Mouse (Mus musculus): Measurements from ENCODE around the gene Mfap3. TPM values are rescaled to one million over a fixed set of nuclear protein-coding genes. Genes with fewer than 3 reads are reported as not detected.

Gene Mfap3
- polyA plus RNA-seq, 1 experiment: 15.8 TPM

DNA sequence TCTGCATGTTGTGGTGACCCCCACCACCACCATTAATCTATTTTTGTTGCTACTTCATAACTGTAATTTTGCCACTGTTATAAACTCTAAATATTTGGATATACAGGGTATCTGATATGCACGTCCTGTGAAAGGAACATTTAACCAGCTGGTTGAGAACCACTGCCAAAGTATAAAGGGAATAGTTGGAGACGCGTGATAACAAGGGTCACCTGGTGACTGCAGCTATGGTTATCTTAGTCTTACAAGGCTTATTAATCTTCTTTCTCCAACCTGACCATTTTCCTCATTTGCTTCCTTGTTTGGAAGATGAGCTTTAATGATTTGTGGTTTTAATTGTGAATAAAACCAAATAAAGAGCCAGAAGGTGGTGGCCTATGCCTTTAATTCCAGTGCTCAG is 5.0 kb downstream of the Mfap3 start:
- Histone ChIP-seq H3K4me1 (ENCODE audit: control insufficient read depth, insufficient read depth, low read length) (peaks cover 2% of the 10 kb centered on the region; the same call in 1 of the 2 replicates), H3K4me3 (ENCODE audit: insufficient read depth, low read length) (no peak overlapping the region), H3K27ac (ENCODE audit: insufficient read depth, low read length) (no peak overlapping the region)
- TF ChIP-seq CTCF (IDR thresholded peaks at IDR 0.05; ENCODE audit: extremely low read depth, insufficient read depth, low read length): no peak
- TF ChIP-seq POLR2A (IDR thresholded peaks at IDR 0.05; ENCODE audit: extremely low read depth, insufficient read depth, low read length): no peak

DNA sequence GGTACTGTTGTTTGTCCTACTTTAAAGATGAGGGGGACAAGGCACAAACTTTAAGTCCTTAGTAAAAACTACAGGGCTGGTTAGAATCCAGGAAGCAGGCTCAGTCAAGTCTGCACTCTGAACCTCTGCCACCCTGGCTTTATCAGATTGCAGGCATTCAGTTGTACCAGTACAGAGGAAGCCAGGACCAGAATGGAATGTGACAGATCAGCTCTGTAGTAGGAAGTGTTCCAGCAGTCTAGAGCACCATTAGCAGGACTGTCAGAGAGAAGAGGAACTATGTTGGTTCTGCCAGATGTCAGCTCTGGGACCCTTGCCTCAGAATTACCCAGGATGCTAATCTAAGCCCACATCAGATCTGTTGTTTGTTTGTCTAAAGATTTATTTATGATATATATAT is 6.1 kb downstream of the Mfap3 start:
- no peak overlapping the region for H3K4me3 ChIP-seq (ENCODE audit: insufficient read depth, low read length)
- H3K27ac ChIP-seq (ENCODE audit: insufficient read depth, low read length): no peak overlapping the region
- no peak for TF ChIP-seq CTCF (IDR thresholded peaks at IDR 0.05; ENCODE audit: extremely low read depth, insufficient read depth, low read length)
- no peak for TF ChIP-seq POLR2A (IDR thresholded peaks at IDR 0.05; ENCODE audit: extremely low read depth, insufficient read depth, low read length)
- peaks cover 2% of the 10 kb centered on the region; the same call in 1 of the 2 replicates for H3K4me1 ChIP-seq (ENCODE audit: control insufficient read depth, insufficient read depth, low read length)

GRCm38 (mm10) chr11:57525900-57526299 is 7.4 kb downstream of the Mfap3 start:
- TF ChIP-seq CTCF (IDR thresholded peaks at IDR 0.05; ENCODE audit: extremely low read depth, insufficient read depth, low read length): no peak
- no peak for TF ChIP-seq POLR2A (IDR thresholded peaks at IDR 0.05; ENCODE audit: extremely low read depth, insufficient read depth, low read length)

DNA sequence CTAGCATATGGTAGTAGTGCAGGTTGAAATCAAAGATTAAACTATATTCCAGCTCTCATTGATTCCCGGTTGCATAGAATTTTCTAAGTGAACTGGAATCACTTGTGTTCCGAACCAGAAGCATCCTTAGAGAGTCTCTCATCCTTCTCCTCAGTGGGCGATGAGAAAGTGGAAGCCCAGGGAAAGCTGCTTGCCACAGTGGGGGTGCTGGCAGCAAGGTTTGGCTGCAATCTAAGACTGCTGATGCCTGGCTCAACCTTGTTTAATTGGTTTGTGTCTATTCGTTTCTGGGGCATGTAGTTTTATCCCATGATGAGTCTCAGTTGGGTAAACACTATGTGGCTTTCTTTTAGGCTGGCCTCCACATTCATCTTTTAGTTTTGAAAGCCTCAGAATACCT is 9.0 kb downstream of the Mfap3 start:
- Histone ChIP-seq H3K4me1 (ENCODE audit: control insufficient read depth, insufficient read depth, low read length) (peaks cover 7% of the 10 kb centered on the region; the same call in 1 of the 2 replicates), H3K27ac (ENCODE audit: insufficient read depth, low read length) (no peak overlapping the region), H3K4me3 (ENCODE audit: insufficient read depth, low read length) (no peak overlapping the region)
- TF ChIP-seq POLR2A (IDR thresholded peaks at IDR 0.05; ENCODE audit: extremely low read depth, insufficient read depth, low read length): no peak
- TF ChIP-seq CTCF (IDR thresholded peaks at IDR 0.05; ENCODE audit: extremely low read depth, insufficient read depth, low read length): no peak

More at GRCm38 (mm10) chr11:57525900-57526299, 7.4 kb downstream of the Mfap3 start:
- Histone ChIP-seq H3K27ac (ENCODE audit: insufficient read depth, low read length) (no peak overlapping the region), H3K4me1 (ENCODE audit: control insufficient read depth, insufficient read depth, low read length) (peaks cover 2% of the 10 kb centered on the region; the same call in 1 of the 2 replicates), H3K4me3 (ENCODE audit: insufficient read depth, low read length) (no peak overlapping the region)

DNA sequence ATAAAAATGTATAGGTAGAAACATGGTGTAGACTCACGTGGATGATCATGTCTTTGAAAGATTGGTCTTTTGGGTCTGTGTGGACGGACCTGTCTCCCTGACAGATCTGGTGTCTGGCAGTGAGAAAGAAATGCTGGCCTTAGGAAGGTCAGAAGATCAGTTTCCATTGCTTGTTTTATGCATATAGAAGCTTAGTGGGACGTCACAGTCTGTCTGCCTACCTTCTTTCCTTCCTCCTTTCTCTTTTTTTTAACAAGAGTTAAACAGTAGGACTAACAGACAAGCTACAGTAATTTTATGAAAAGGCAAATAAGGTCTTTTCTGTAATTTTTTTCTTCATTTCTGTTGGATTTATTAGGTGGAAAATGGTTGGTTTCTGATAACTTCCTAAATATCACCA is 10.6 kb downstream of the Mfap3 start:
- H3K4me3 ChIP-seq (ENCODE audit: insufficient read depth, low read length): no peak overlapping the region
- no peak overlapping the region for H3K27ac ChIP-seq (ENCODE audit: insufficient read depth, low read length)
- peaks cover 6% of the 10 kb centered on the region; the same call in 1 of the 2 replicates for H3K4me1 ChIP-seq (ENCODE audit: control insufficient read depth, insufficient read depth, low read length)
- TF ChIP-seq POLR2A (IDR thresholded peaks at IDR 0.05; ENCODE audit: extremely low read depth, insufficient read depth, low read length): no peak
- no peak for TF ChIP-seq CTCF (IDR thresholded peaks at IDR 0.05; ENCODE audit: extremely low read depth, insufficient read depth, low read length)

GRCm38 (mm10) chr11:57531300-57531950 is 13.0 kb downstream of the Mfap3 start:
- TF ChIP-seq CTCF (IDR thresholded peaks at IDR 0.05; ENCODE audit: extremely low read depth, insufficient read depth, low read length) (no peak), POLR2A (IDR thresholded peaks at IDR 0.05; ENCODE audit: extremely low read depth, insufficient read depth, low read length) (no peak)
- peaks cover 6% of the 10 kb centered on the region; the same call in 1 of the 2 replicates for H3K4me1 ChIP-seq (ENCODE audit: control insufficient read depth, insufficient read depth, low read length)
- no peak overlapping the region for H3K4me3 ChIP-seq (ENCODE audit: insufficient read depth, low read length)
- H3K27ac ChIP-seq (ENCODE audit: insufficient read depth, low read length): no peak overlapping the region

GRCm38 (mm10) chr11:57532306-57532705 is 13.8 kb downstream of the Mfap3 start:
- TF ChIP-seq POLR2A (IDR thresholded peaks at IDR 0.05; ENCODE audit: extremely low read depth, insufficient read depth, low read length) (no peak), CTCF (IDR thresholded peaks at IDR 0.05; ENCODE audit: extremely low read depth, insufficient read depth, low read length) (no peak)
- H3K4me1 ChIP-seq (ENCODE audit: control insufficient read depth, insufficient read depth, low read length): peaks cover 6% of the 10 kb centered on the region; the same call in 1 of the 2 replicates
- no peak overlapping the region for H3K27ac ChIP-seq (ENCODE audit: insufficient read depth, low read length)
- no peak overlapping the region for H3K4me3 ChIP-seq (ENCODE audit: insufficient read depth, low read length)

DNA sequence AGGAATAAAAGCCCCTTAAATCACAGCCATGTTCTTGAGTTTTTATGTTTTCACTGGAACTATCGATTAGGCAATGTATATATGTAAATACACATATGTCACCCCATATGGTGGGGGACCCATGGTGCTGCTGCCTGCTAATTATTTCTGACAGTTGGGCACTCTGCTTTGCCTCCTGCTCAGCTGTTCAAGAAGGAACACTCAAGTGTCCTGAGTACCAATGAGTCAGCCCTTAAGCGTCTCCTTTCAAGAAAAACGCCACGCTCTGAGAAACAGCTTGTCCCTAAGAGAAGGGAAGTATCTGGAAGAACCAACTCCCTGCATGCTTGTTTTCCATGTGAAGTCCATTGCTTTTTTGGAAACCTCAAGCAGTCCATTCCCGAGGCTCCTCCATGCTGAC is 17.4 kb downstream of the Mfap3 start:
- H3K4me1 ChIP-seq (ENCODE audit: control insufficient read depth, insufficient read depth, low read length): peaks cover 6% of the 10 kb centered on the region; the same call in 1 of the 2 replicates
- TF ChIP-seq POLR2A (IDR thresholded peaks at IDR 0.05; ENCODE audit: extremely low read depth, insufficient read depth, low read length): no peak
- TF ChIP-seq CTCF (IDR thresholded peaks at IDR 0.05; ENCODE audit: extremely low read depth, insufficient read depth, low read length): no peak

DNA sequence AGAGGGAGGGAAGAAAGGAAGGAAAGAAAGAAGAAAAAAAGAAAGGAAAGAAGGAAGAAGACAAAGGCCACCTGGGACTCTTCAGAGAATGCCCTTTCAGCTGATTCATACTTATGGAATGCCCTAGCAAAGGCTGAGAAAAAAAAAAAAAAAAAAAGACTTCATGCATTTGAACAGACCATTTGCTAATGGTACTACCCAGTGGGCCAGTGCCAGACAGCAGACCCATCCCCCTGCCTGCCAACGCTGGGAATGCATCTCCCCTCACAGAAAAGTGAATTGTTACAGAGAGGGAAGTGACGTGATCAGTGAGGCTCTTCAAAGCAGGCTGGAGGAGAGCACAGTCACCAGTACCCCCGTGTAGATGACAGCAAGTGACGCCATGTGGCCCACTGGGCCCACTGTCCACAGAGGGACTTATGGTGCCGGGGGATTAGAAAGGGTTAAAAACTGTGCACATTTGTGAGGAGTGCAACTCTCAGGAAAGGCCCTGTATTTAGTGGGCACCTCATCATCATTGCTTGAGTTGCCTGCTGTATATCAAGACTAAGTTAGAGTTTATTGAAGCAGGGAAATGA is 21.5 kb downstream of the Mfap3 start:
- no peak overlapping the region for H3K4me3 ChIP-seq (ENCODE audit: insufficient read depth, low read length)
- no peak for TF ChIP-seq CTCF (IDR thresholded peaks at IDR 0.05; ENCODE audit: extremely low read depth, insufficient read depth, low read length)
- no peak overlapping the region for H3K27ac ChIP-seq (ENCODE audit: insufficient read depth, low read length)
- H3K4me1 ChIP-seq (ENCODE audit: control insufficient read depth, insufficient read depth, low read length): no peaks in the 10 kb centered on the region

More for the DNA sequence above, 17.4 kb downstream of the Mfap3 start:
- no peak overlapping the region for H3K4me3 ChIP-seq (ENCODE audit: insufficient read depth, low read length)
- H3K27ac ChIP-seq (ENCODE audit: insufficient read depth, low read length): no peak overlapping the region

DNA sequence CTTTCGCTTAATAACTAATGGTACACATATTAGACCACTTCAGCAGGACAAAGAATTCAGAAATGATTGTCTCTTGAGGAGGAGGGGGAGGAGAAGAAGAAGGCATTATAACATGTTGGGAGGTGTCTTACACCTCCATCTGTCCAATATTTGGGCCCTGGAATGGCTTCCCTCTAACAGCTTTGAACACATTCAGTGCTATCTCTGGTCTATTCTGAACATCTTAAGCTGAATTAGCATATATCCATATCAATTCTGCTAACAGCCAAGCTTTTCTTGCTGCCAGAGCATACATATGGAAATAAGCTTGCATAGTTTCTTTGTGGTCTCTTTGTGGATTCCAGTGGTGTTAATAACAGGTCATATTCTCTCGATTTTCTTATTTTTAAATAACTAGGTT is 22.2 kb downstream of the Mfap3 start:
- Histone ChIP-seq H3K4me1 (ENCODE audit: control insufficient read depth, insufficient read depth, low read length) (no peaks in the 10 kb centered on the region), H3K4me3 (ENCODE audit: insufficient read depth, low read length) (no peak overlapping the region), H3K27ac (ENCODE audit: insufficient read depth, low read length) (no peak overlapping the region)
- TF ChIP-seq CTCF (IDR thresholded peaks at IDR 0.05; ENCODE audit: extremely low read depth, insufficient read depth, low read length) (no peak), POLR2A (IDR thresholded peaks at IDR 0.05; ENCODE audit: extremely low read depth, insufficient read depth, low read length) (no peak)
